Mouse (Mus musculus) adrenal gland (tissue): ENCODE data around the gene Tnfrsf19.

Source experiments
- intact Hi-C: fragments of 180-260 bp; cut with DNase I; formaldehyde crosslinking; loops from one replicate; pipeline ENCODE4 v1.15.1; 2025

Tnfrsf19 gene

DNA sequence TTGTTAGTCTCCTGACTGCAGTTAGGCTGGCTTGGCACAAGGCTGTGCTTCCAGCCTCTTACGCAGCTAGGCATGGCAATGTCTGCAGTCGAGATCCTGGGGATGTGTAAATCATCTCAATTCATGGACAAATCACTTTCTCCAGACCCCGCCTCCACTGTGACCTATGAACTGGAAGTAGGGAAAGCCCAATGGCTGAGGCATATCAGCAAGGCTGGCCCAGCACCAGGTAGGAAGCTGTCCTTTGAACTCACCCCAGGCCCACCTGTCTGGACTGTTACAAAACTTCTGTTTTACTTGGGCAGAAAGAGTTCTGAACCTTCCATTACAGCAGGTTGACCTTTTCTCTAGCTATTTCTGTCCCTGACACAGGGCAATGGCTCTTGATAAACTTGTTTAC lies 70.6 kb downstream of the Tnfrsf19 start:
- intact Hi-C loops = no loop called here

DNA sequence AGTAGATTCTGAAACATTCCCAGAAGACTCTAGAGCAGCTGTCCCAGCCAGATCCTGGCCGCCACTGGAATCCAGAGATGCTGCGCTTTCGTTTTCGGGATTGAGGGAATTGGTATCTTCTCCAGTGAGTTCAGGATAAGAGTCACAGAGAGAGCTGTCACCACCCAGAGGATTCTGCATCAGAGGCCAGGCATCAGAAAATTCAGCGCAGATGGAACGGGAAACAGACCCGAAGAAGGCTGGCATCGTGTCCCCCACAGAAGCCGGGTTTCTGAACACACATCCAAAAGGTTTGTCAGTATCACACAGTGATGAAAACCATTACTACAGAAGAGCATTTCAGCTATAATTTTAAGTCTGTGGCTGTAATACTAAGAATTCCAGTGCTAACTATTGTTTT lies 75.3 kb downstream of the Tnfrsf19 start:
- intact Hi-C loops = no loop called here

DNA sequence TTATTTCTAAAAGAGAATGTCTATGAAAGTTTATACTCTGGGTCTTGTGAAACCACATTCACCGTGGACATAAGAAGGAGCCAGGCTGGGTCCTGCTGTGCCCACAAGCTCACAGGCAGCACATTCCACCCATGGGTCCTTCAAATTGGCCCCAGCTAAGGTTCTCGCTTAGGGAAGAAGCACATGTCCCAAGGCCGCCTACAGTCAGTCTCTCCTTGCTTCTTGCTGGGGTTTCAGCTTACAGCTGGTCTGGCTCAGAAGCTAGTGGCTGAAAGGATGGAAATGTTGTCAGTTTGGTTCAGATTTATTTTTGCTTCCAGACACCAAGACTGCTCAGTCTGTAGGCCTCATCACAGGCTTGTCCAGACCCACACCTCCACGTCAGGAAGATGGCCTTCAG lies 80.2 kb downstream of the Tnfrsf19 start:
- intact Hi-C loops = no loop called here

GRCm38 (mm10) chr14:60964016-60964810 lies 82.1 kb downstream of the Tnfrsf19 start:
- intact Hi-C loops = no loop called here

GRCm38 (mm10) chr14:60957611-60958157 lies 88.6 kb downstream of the Tnfrsf19 start:
- intact Hi-C loops = no loop called here

DNA sequence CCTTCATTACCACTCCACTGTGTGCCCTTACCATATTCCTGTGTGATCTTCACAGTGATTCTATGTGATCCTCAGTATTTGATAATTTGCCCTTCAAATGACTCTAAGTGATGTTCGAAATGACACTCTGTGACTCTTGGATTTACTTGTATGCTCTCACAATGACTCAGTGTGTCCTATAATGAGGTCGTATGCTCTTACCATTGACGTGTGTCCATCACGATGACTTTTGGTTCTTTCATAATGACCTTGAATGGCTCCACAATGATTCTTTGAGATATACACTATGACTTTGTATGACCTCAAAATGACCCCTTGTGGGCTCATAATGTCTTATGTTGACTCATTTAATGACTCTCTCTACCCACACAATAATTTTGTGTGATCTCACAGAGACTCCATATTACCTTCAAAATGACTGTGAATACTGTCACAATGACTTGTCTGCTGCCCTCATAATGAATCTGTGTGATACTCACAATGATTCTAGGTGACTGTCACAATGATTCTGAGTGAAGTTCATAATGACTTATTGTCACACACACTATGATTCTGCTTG lies 108.7 kb downstream of the Tnfrsf19 start:
- intact Hi-C loops = no loop called here

DNA sequence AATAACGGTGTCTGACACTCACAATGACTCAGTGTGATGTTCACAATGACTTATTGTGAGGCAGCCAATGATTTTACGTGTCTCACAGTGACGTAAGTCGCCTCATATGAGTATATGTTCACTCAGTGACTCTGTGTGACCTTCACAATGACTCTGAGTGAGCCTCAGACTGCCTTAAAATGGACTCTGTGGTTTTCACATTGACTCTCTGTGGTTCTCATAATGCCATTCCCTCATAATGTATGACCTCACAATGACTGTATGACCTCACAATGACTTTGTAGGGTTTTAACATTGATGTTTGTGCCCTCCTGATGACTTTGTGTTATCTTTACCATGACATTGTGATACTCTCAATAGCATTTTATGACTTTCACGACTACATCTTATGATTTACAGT lies 110.6 kb downstream of the Tnfrsf19 start:
- intact Hi-C loops = no loop called here

DNA sequence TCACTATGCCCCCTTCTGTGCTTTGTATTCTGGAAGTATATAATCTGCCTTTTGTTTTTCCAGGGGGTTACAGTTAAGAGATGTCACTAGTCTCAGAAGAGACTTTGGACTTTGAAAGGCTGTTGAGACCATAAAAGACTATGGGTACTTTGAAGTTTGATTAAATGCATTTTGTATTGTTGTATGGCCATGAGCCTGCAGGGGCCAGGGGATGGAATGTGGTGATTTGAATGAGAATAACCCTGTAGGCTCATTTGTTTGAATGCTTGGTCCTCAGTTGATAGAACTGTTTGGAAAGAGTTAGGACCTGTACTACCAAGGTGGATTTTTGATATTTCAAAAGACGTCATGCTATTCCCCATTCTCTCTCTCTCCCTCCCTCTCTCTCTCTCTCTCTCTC lies 120.3 kb downstream of the Tnfrsf19 start:
- intact Hi-C loops = no loop called here

DNA sequence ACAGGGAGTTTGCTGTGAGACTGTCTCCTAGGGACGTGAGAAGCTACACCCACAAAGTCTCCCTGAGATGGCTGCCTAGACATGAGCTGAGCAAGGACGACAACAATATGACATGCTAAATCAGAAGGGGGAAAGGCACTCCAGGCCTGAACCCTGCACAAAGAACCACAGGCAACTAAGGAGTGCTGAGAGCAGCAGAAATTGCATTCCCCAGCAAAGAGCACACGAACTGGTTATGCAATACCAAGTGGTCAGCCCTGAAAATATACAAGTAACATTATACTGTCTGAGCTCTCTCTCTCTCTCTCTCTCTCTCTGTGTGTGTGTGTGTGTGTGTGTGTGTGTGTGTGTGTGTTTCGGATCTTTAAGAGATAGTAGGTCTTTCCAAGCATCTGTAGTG lies 129.6 kb downstream of the Tnfrsf19 start:
- intact Hi-C loops = no loop called here
